Mouse (Mus musculus) thymus, adult 2 months (tissue): Measurements from ENCODE around the gene Cdv3.

Source experiments
- CTCF ChIP-seq: fragments of 200-500 bp; IDR thresholded peaks from 2 replicates; pipeline ENCODE4 v1.5.1; 2012; ENCODE audit warnings: mild to moderate bottlenecking, control low read depth, low read length, moderate library complexity, borderline replicate concordance; ENCODE audit not compliant: control insufficient read depth, poor library complexity, insufficient read depth; ENCODE audit errors: extremely low read depth
- POLR2A ChIP-seq: fragments of 200-500 bp; IDR thresholded peaks from 2 replicates; pipeline ENCODE4 v1.6.1; 2012; ENCODE audit warnings: mild to moderate bottlenecking, low read length, control low read depth, moderate library complexity; ENCODE audit not compliant: control insufficient read depth, poor library complexity, insufficient read depth; ENCODE audit errors: extremely low read depth

DNA sequence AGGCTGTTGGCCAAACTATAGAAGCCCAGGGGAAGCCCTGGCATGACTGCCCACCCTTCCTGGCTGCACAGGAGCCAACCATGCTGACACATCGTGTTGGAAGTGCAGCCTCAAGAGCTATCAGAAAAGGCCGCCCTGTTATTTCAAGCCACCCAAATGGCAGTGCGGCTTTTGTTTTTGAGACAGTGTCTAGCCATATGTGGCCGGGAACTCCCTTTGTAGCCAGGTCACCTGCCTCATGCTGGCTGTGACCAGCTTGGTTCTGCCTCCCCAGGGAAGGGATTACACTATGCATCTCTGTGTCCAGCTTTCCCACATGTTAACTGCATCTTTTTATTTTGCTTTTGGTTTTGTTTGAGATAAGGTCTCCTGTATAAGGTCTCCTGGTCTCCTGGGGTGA, 14.9 kb upstream of the Cdv3 start:
- TF ChIP-seq POLR2A (no peak), CTCF (no peak)
